Mouse (Mus musculus) hindbrain, embryonic 16.5 days (tissue): ENCODE results near the gene Slc24a4. TPM values are rescaled to one million over a fixed set of nuclear protein-coding genes. Genes with fewer than 3 reads are reported as not detected.
A peak's percentile ranks its signal among the peaks of the same experiment; 100 is the strongest.
"Not testable (repeated sequence)": the region's sequence is repeated elsewhere in the genome, so short reads cannot be mapped to it uniquely, and the experiment has no call there.

ENCODE experiments used
- ATAC-seq: fragments of 200-750 bp; cut with Nextera tagmentation; 2 replicates; pipeline ENCODE4 v1.8.0; 2017; ENCODE audit warnings: moderate TSS enrichment, moderate library complexity
- H3K27ac ChIP-seq: fragments of 300-500 bp; sonication (generic); 2 replicates; pipeline ENCODE4 v1.5.1; 2014; ENCODE audit warnings: low read depth, mild to moderate bottlenecking, control low read depth, low read length, moderate library complexity
- H3K27me3 ChIP-seq: fragments of 300-500 bp; sonication (generic); replicated peaks from 2 replicates; pipeline ENCODE4 v1.6.1; 2014; ENCODE audit warnings: low read length; ENCODE audit not compliant: control insufficient read depth, insufficient read depth
- H3K36me3 ChIP-seq: fragments of 300-500 bp; sonication (generic); 2 replicates; pipeline ENCODE4 v1.6.1; 2014; ENCODE audit warnings: mild to moderate bottlenecking, low read length, moderate library complexity, mixed read lengths; ENCODE audit not compliant: control insufficient read depth, insufficient read depth
- H3K4me1 ChIP-seq: fragments of 300-500 bp; sonication (generic); 2 replicates; pipeline ENCODE4 v1.6.1; 2014; ENCODE audit warnings: low read depth, low read length; ENCODE audit not compliant: control insufficient read depth, insufficient read depth
- H3K4me2 ChIP-seq: fragments of 300-500 bp; sonication (generic); 2 replicates; pipeline ENCODE4 v1.6.1; 2014; ENCODE audit warnings: mild to moderate bottlenecking, low read length, control low read depth, moderate library complexity
- H3K4me3 ChIP-seq: fragments of 300-500 bp; sonication (generic); 2 replicates; pipeline ENCODE4 v1.5.1; 2014; ENCODE audit warnings: mild to moderate bottlenecking, low read length, control low read depth, moderate library complexity
- H3K9ac ChIP-seq: fragments of 300-500 bp; sonication (generic); 2 replicates; pipeline ENCODE4 v1.6.1; 2014; ENCODE audit warnings: low read depth, mild to moderate bottlenecking, control low read depth, low read length, moderate library complexity
- H3K9me3 ChIP-seq: fragments of 300-500 bp; sonication (generic); 2 replicates; pipeline ENCODE4 v1.6.1; 2014; ENCODE audit warnings: mild to moderate bottlenecking, low read length, moderate library complexity; ENCODE audit not compliant: control insufficient read depth
- WGBS: fragments of 180-500 bp; shearing (Covaris S2); extraction: QIAGEN DNeasy Blood & Tissue Kit; methylation state at CpG from one replicate; pipeline ENCODE4 v1.1.7; 2014; 5-methylcytosine and 5-hydroxymethylcytosine counted together
- polyA plus RNA-seq: library from polyadenylated mRNA; unstranded; fragments of >200 nt; fragmentation: Nextera tagmentation; extraction: Ambion mirVana; gene quantifications from 2 replicates; pipeline ENCODE4 v1.2.1, GENCODE M21; 2015

Gene Slc24a4
- polyA plus RNA-seq, 1 experiment from 2014 or later: 2.2 TPM

GRCm38 (mm10) chr12:102223404-102223803 lies 94.9 kb downstream of the Slc24a4 start:
- no peak for ATAC-seq
- no peaks in the 10 kb centered on the region for H3K9me3 ChIP-seq
- H3K27me3 ChIP-seq: no peaks in the 10 kb centered on the region
- no peaks in the 10 kb centered on the region for H3K4me1 ChIP-seq
- no peak overlapping the region for H3K27ac ChIP-seq
- no peak overlapping the region for H3K9ac ChIP-seq
- no peak overlapping the region for H3K4me3 ChIP-seq
- no peaks in the 10 kb centered on the region for H3K36me3 ChIP-seq
- 87% methylated on average over 6 of the region's 6 CpGs for WGBS
- H3K4me2 ChIP-seq: no peak overlapping the region

GRCm38 (mm10) chr12:102224112-102224511 lies 95.6 kb downstream of the Slc24a4 start:
- ATAC-seq, H3K27ac ChIP-seq, H3K9ac ChIP-seq, H3K9me3 ChIP-seq, H3K36me3 ChIP-seq, H3K4me2 ChIP-seq, H3K4me1 ChIP-seq, H3K4me3 ChIP-seq, H3K27me3 ChIP-seq: not testable (repeated sequence)
- 85% methylated on average over 2 of the region's 2 CpGs for WGBS

GRCm38 (mm10) chr12:102225165-102225564 lies 96.6 kb downstream of the Slc24a4 start:
- Histone ChIP-seq H3K27ac (no peak overlapping the region), H3K36me3 (no peaks in the 10 kb centered on the region), H3K4me1 (no peaks in the 10 kb centered on the region), H3K9ac (no peak overlapping the region), H3K27me3 (no peaks in the 10 kb centered on the region), H3K9me3 (no peaks in the 10 kb centered on the region), H3K4me3 (no peak overlapping the region), H3K4me2 (no peak overlapping the region)
- 41% methylated on average over 3 of the region's 3 CpGs for WGBS
- ATAC-seq: no peak

- no peaks in the 10 kb centered on the region for H3K9me3 ChIP-seq
- no peaks in the 10 kb centered on the region for H3K27me3 ChIP-seq
- H3K27ac ChIP-seq: no peak overlapping the region
- H3K4me1 ChIP-seq: no peaks in the 10 kb centered on the region
- WGBS: 79% methylated on average over 3 of the region's 3 CpGs
- H3K4me3 ChIP-seq: no peak overlapping the region
- H3K9ac ChIP-seq: no peak overlapping the region
- H3K36me3 ChIP-seq: no peaks in the 10 kb centered on the region
- ATAC-seq: no peak
- H3K4me2 ChIP-seq: no peak overlapping the region
Measured at GRCm38 (mm10) chr12:102235551-102235950, 107.0 kb downstream of the Slc24a4 start.

- H3K27ac ChIP-seq: no peak overlapping the region
- no peaks in the 10 kb centered on the region for H3K36me3 ChIP-seq
- 76% methylated on average over 6 of the region's 6 CpGs for WGBS
- no peak overlapping the region for H3K4me2 ChIP-seq
- no peak overlapping the region for H3K9ac ChIP-seq
- H3K27me3 ChIP-seq: no peaks in the 10 kb centered on the region
- no peaks in the 10 kb centered on the region for H3K9me3 ChIP-seq
- H3K4me1 ChIP-seq: no peaks in the 10 kb centered on the region
- no peak overlapping the region for H3K4me3 ChIP-seq
- no peak for ATAC-seq
Measured at GRCm38 (mm10) chr12:102236317-102236716, 107.8 kb downstream of the Slc24a4 start.

GRCm38 (mm10) chr12:102242076-102242722 lies 113.7 kb downstream of the Slc24a4 start:
- no peak overlapping the region for H3K4me3 ChIP-seq
- no peaks in the 10 kb centered on the region for H3K9me3 ChIP-seq
- ATAC-seq: peak; percentile 81
- H3K36me3 ChIP-seq: no peaks in the 10 kb centered on the region
- H3K4me1 ChIP-seq: peaks cover 2% of the 10 kb centered on the region; the same call in 1 of the 2 replicates
- H3K27me3 ChIP-seq: no peaks in the 10 kb centered on the region
- H3K4me2 ChIP-seq: no peak overlapping the region
- 57% methylated on average over 6 of the region's 6 CpGs for WGBS
- no peak overlapping the region for H3K9ac ChIP-seq
- H3K27ac ChIP-seq: no peak overlapping the region

GRCm38 (mm10) chr12:102243915-102244314 lies 115.4 kb downstream of the Slc24a4 start:
- no peaks in the 10 kb centered on the region for H3K36me3 ChIP-seq
- no peak for ATAC-seq
- no peak overlapping the region for H3K27ac ChIP-seq
- no peak overlapping the region for H3K9ac ChIP-seq
- H3K4me1 ChIP-seq: peaks cover 2% of the 10 kb centered on the region; the same call in 1 of the 2 replicates
- H3K4me2 ChIP-seq: no peak overlapping the region
- H3K27me3 ChIP-seq: no peaks in the 10 kb centered on the region
- H3K9me3 ChIP-seq: no peaks in the 10 kb centered on the region
- WGBS: 63% methylated on average over 1 of the region's 1 CpGs
- H3K4me3 ChIP-seq: no peak overlapping the region

- Histone ChIP-seq H3K4me2 (no peak overlapping the region), H3K4me1 (peaks cover 2% of the 10 kb centered on the region; the same call in 1 of the 2 replicates), H3K4me3 (no peak overlapping the region), H3K9me3 (no peaks in the 10 kb centered on the region; the same call in 1 of the 2 replicates), H3K36me3 (no peaks in the 10 kb centered on the region), H3K27ac (no peak overlapping the region), H3K27me3 (no peaks in the 10 kb centered on the region), H3K9ac (no peak overlapping the region)
- 93% methylated on average over 5 of the region's 5 CpGs for whole genome bisulfite sequencing
- no peak for ATAC-seq
Measured at GRCm38 (mm10) chr12:102246226-102246625, 117.7 kb downstream of the Slc24a4 start.

- no peak overlapping the region for H3K27ac ChIP-seq
- no peaks in the 10 kb centered on the region; the same call in 1 of the 2 replicates for H3K9me3 ChIP-seq
- H3K27me3 ChIP-seq: no peaks in the 10 kb centered on the region
- WGBS: 93% methylated on average over 6 of the region's 6 CpGs
- no peak overlapping the region for H3K9ac ChIP-seq
- no peak overlapping the region for H3K4me3 ChIP-seq
- no peak overlapping the region for H3K4me2 ChIP-seq
- ATAC-seq: no peak
- H3K4me1 ChIP-seq: no peaks in the 10 kb centered on the region; the same call in 1 of the 2 replicates
- no peaks in the 10 kb centered on the region for H3K36me3 ChIP-seq
Measured at GRCm38 (mm10) chr12:102248104-102248503, 119.6 kb downstream of the Slc24a4 start.
